Mouse (Mus musculus): ENCODE data around the gene Cog8. TPM values are rescaled to one million over a fixed set of nuclear protein-coding genes. Genes with fewer than 3 reads are reported as not detected.

Cog8 gene
- polyA plus RNA-seq, 1 experiment from 2014 or later: 33.1 TPM

DNA sequence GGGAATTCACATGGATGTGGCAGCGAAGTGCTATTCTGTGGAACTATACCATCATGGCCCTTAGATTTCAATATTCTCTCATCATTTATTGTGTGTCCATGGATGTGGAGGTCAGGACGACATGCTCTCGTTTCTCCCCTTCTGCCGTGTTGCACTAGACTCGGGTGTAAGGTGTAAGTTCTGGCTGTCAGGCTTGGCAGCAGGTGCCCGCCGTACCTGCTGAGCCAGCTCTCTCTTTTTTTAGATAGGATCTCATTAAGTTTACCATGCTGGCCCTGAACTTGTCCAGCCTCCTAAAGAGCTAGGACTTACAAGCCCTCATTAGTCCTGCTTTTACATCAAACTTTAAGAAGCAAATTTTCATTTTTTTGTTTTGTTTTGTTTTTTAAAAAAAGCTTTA is 34.0 kb upstream of the Cog8 start:
- no peaks in the 10 kb centered on the region for H3K9me3 ChIP-seq (replicated peaks; ENCODE audit: low read length)
- ATAC-seq (replicated peaks; ENCODE audit: low FRiP score, low read depth): no peak
- H3K4me3 ChIP-seq (replicated peaks; ENCODE audit: low read depth, low read length): no peak overlapping the region
- H3K27me3 ChIP-seq (ENCODE audit: insufficient read depth, low read length): no peaks in the 10 kb centered on the region
- no peak overlapping the region for H3K27ac ChIP-seq
- DNase-seq (ENCODE audit: low spot score): no peak
- H3K9ac ChIP-seq (ENCODE audit: low read depth, low read length): no peak overlapping the region
- 95% methylated on average over 7 of the region's 7 CpGs for WGBS
- peaks cover 13% of the 10 kb centered on the region; the same call in 1 of the 2 replicates for H3K36me3 ChIP-seq (ENCODE audit: insufficient read depth, low read length)
- H3K4me2 ChIP-seq (ENCODE audit: low read length): no peak overlapping the region
- H3K4me1 ChIP-seq (replicated peaks; ENCODE audit: insufficient read depth, low read length): no peaks in the 10 kb centered on the region; the same call in 1 of the 2 replicates
- TF ChIP-seq CTCF (IDR thresholded peaks at IDR 0.05; ENCODE audit: low read depth): no peak

- Histone ChIP-seq H3K9ac (ENCODE audit: low read depth, low read length) (no peak overlapping the region), H3K9me3 (replicated peaks; ENCODE audit: low read length) (no peaks in the 10 kb centered on the region), H3K27ac (no peak overlapping the region), H3K4me1 (replicated peaks; ENCODE audit: insufficient read depth, low read length) (no peaks in the 10 kb centered on the region), H3K4me3 (replicated peaks; ENCODE audit: low read depth, low read length) (no peak overlapping the region), H3K27me3 (ENCODE audit: insufficient read depth, low read length) (no peaks in the 10 kb centered on the region), H3K4me2 (ENCODE audit: low read length) (no peak overlapping the region), H3K36me3 (ENCODE audit: insufficient read depth, low read length) (peaks cover 9% of the 10 kb centered on the region; the same call in 1 of the 2 replicates)
- WGBS: 94% methylated on average over 5 of the region's 5 CpGs
- TF ChIP-seq CTCF (IDR thresholded peaks at IDR 0.05; ENCODE audit: low read depth): no peak
- ATAC-seq (replicated peaks; ENCODE audit: low FRiP score, low read depth) (no peak), DNase-seq (ENCODE audit: low spot score) (no peak)
Measured at GRCm38 (mm10) chr8:107088526-107089063, 32.1 kb upstream of the Cog8 start.

GRCm38 (mm10) chr8:107086018-107086417 is 29.5 kb upstream of the Cog8 start:
- no peak overlapping the region for H3K27ac ChIP-seq
- 98% methylated on average over 5 of the region's 5 CpGs for WGBS
- no peak overlapping the region for H3K4me2 ChIP-seq (ENCODE audit: low read length)
- ATAC-seq (replicated peaks; ENCODE audit: low FRiP score, low read depth) (no peak), DNase-seq (ENCODE audit: low spot score) (no peak)
- H3K4me1 ChIP-seq (replicated peaks; ENCODE audit: insufficient read depth, low read length): no peaks in the 10 kb centered on the region
- no peak overlapping the region for H3K9ac ChIP-seq (ENCODE audit: low read depth, low read length)
- no peaks in the 10 kb centered on the region for H3K9me3 ChIP-seq (replicated peaks; ENCODE audit: low read length)
- no peak overlapping the region for H3K4me3 ChIP-seq (replicated peaks; ENCODE audit: low read depth, low read length)
- H3K27me3 ChIP-seq (ENCODE audit: insufficient read depth, low read length): no peaks in the 10 kb centered on the region
- TF ChIP-seq CTCF (IDR thresholded peaks at IDR 0.05; ENCODE audit: low read depth): no peak
- H3K36me3 ChIP-seq (ENCODE audit: insufficient read depth, low read length): peaks cover 20% of the 10 kb centered on the region

GRCm38 (mm10) chr8:107085358-107085757 is 28.9 kb upstream of the Cog8 start:
- H3K4me1 ChIP-seq (replicated peaks; ENCODE audit: insufficient read depth, low read length): no peaks in the 10 kb centered on the region
- H3K36me3 ChIP-seq (ENCODE audit: insufficient read depth, low read length): peaks cover 23% of the 10 kb centered on the region
- no peak overlapping the region for H3K27ac ChIP-seq
- WGBS: 97% methylated on average over 17 of the region's 17 CpGs
- ATAC-seq (replicated peaks; ENCODE audit: low FRiP score, low read depth): no peak
- H3K9me3 ChIP-seq (replicated peaks; ENCODE audit: low read length): no peaks in the 10 kb centered on the region
- H3K4me2 ChIP-seq (ENCODE audit: low read length): no peak overlapping the region
- H3K27me3 ChIP-seq (ENCODE audit: insufficient read depth, low read length): no peaks in the 10 kb centered on the region
- no peak overlapping the region for H3K4me3 ChIP-seq (replicated peaks; ENCODE audit: low read depth, low read length)
- no peak overlapping the region for H3K9ac ChIP-seq (ENCODE audit: low read depth, low read length)
- DNase-seq (ENCODE audit: low spot score): no peak
- peak; percentile 44 for TF ChIP-seq CTCF (IDR thresholded peaks at IDR 0.05; ENCODE audit: low read depth)

GRCm38 (mm10) chr8:107076239-107076888 is 19.9 kb upstream of the Cog8 start:
- no peak for ATAC-seq (replicated peaks; ENCODE audit: low FRiP score, low read depth)
- H3K27me3 ChIP-seq (ENCODE audit: insufficient read depth, low read length): no peaks in the 10 kb centered on the region
- no peak for TF ChIP-seq CTCF (IDR thresholded peaks at IDR 0.05; ENCODE audit: low read depth)
- peaks cover 68% of the 10 kb centered on the region for H3K36me3 ChIP-seq (ENCODE audit: insufficient read depth, low read length)
- no peak for DNase-seq (ENCODE audit: low spot score)
- H3K27ac ChIP-seq: no peak overlapping the region
- no peak overlapping the region for H3K4me2 ChIP-seq (ENCODE audit: low read length)
- H3K4me1 ChIP-seq (replicated peaks; ENCODE audit: insufficient read depth, low read length): no peaks in the 10 kb centered on the region
- 86% methylated on average over 7 of the region's 7 CpGs for WGBS
- H3K4me3 ChIP-seq (replicated peaks; ENCODE audit: low read depth, low read length): no peak overlapping the region
- H3K9me3 ChIP-seq (replicated peaks; ENCODE audit: low read length): no peaks in the 10 kb centered on the region
- H3K9ac ChIP-seq (ENCODE audit: low read depth, low read length): no peak overlapping the region

GRCm38 (mm10) chr8:107074128-107074527 is 17.6 kb upstream of the Cog8 start:
- DNase-seq (ENCODE audit: low spot score) (no peak), ATAC-seq (replicated peaks; ENCODE audit: low FRiP score, low read depth) (no peak)
- TF ChIP-seq CTCF (IDR thresholded peaks at IDR 0.05; ENCODE audit: low read depth): no peak
- H3K27me3 ChIP-seq (ENCODE audit: insufficient read depth, low read length): no peaks in the 10 kb centered on the region
- H3K36me3 ChIP-seq (ENCODE audit: insufficient read depth, low read length): peaks cover 63% of the 10 kb centered on the region
- no peaks in the 10 kb centered on the region for H3K4me1 ChIP-seq (replicated peaks; ENCODE audit: insufficient read depth, low read length)
- H3K27ac ChIP-seq: no peak overlapping the region
- no peak overlapping the region for H3K4me2 ChIP-seq (ENCODE audit: low read length)
- H3K9ac ChIP-seq (ENCODE audit: low read depth, low read length): no peak overlapping the region
- no peaks in the 10 kb centered on the region for H3K9me3 ChIP-seq (replicated peaks; ENCODE audit: low read length)
- no peak overlapping the region for H3K4me3 ChIP-seq (replicated peaks; ENCODE audit: low read depth, low read length)
- 85% methylated on average over 1 of the region's 1 CpGs for WGBS
